Mouse (Mus musculus): ENCODE results near the gene Plekha6. TPM values are rescaled to one million over a fixed set of nuclear protein-coding genes. Genes with fewer than 3 reads are reported as not detected.
A peak's percentile ranks its signal among the peaks of the same experiment; 100 is the strongest.

Gene Plekha6
- polyA plus RNA-seq, 1 experiment from 2014 or later, result 4.0 TPM

DNA sequence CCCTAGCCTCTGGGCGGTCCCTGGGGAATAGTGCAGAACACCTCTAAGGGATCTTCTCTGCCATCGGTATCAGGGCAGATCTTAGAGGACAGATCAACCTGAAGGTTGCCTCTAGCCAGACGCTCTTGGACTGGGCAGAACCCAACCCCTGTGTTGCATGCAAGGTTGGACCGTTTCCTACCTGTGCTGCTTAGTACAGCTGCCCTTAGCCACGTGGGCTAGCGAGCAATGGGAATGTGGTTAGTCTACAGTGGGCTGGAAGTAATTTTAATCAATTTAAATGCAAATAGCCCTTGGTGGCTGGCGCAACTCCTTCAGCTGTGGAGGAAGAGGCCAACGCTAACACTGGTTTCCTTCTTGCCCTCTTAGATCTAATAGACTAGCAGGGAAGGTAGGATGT lies 6.2 kb downstream of the Plekha6 start:
- WGBS, result 64% methylated on average over 8 of the region's 8 CpGs
- peaks cover 37% of the 10 kb centered on the region for H3K27me3 ChIP-seq
- H3K4me3 ChIP-seq, result no peak overlapping the region
- peaks cover 5% of the 10 kb centered on the region; the same call in 1 of the 2 replicates for H3K4me1 ChIP-seq
- no peaks in the 10 kb centered on the region for H3K9me3 ChIP-seq
- no peaks in the 10 kb centered on the region for H3K36me3 ChIP-seq
- no peak overlapping the region for H3K27ac ChIP-seq
- no peak for ATAC-seq (ENCODE audit: insufficient number of reproducible peaks, insufficient read depth, low FRiP score, low TSS enrichment, low read depth)
- H3K4me2 ChIP-seq, result no peak overlapping the region
- H3K9ac ChIP-seq, result no peak overlapping the region

- no peak for ATAC-seq (ENCODE audit: insufficient number of reproducible peaks, insufficient read depth, low FRiP score, low TSS enrichment, low read depth)
- no peak overlapping the region for H3K27ac ChIP-seq
- peaks cover 5% of the 10 kb centered on the region; the same call in 1 of the 2 replicates for H3K4me1 ChIP-seq
- H3K9me3 ChIP-seq, result no peaks in the 10 kb centered on the region
- WGBS, result 86% methylated on average over 9 of the region's 9 CpGs
- no peak overlapping the region for H3K4me2 ChIP-seq
- no peak overlapping the region for H3K9ac ChIP-seq
- H3K36me3 ChIP-seq, result no peaks in the 10 kb centered on the region
- peaks cover 30% of the 10 kb centered on the region for H3K27me3 ChIP-seq
- no peak overlapping the region for H3K4me3 ChIP-seq
These were observed 7.3 kb downstream of the Plekha6 start for GRCm38 (mm10) chr1:133171357-133171756.

GRCm38 (mm10) chr1:133175150-133175549 lies 11.1 kb downstream of the Plekha6 start:
- no peaks in the 10 kb centered on the region for H3K36me3 ChIP-seq
- no peak overlapping the region for H3K4me2 ChIP-seq
- no peaks in the 10 kb centered on the region for H3K4me1 ChIP-seq
- H3K9me3 ChIP-seq, result no peaks in the 10 kb centered on the region
- H3K27ac ChIP-seq, result no peak overlapping the region
- no peak overlapping the region for H3K9ac ChIP-seq
- 67% methylated on average over 6 of the region's 6 CpGs for WGBS
- peaks cover 8% of the 10 kb centered on the region for H3K27me3 ChIP-seq
- ATAC-seq (ENCODE audit: insufficient number of reproducible peaks, insufficient read depth, low FRiP score, low TSS enrichment, low read depth), result no peak
- H3K4me3 ChIP-seq, result no peak overlapping the region

DNA sequence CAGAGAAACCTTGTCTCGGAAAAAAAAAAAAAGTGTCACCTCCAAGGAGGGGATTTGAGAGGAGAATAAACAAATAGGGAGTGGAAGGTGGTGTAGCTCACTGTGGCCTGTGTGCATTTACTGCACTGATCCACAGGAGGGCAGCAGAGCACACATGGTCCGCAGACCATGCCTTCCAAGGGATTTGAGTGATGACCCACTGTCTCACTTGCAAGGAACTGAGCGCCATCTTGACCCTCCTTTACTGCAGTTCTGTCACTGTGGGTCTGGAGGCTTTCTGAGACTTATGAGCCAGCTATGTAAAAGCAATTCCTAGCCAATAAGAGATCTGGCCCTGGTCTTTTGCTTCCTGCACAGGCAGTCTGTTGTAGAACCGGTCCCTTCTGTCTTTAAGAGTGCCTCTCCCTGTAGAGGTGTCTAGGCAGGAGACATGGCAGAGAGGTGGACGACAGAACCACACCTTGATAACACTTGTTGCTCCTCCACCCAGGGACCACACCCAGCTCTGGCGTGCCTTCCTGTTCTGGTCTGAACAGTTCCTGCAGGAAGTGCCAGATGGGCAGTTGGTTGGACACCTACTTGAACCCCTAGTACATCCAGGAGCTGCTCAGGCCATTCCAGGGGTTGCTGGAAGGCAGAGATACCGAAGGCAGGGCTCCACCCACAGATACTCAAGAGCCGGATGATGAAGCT lies 13.6 kb downstream of the Plekha6 start:
- Histone ChIP-seq H3K4me1 (peaks cover 15% of the 10 kb centered on the region), H3K4me2 (no peak overlapping the region), H3K27me3 (peaks cover 27% of the 10 kb centered on the region), H3K9me3 (no peaks in the 10 kb centered on the region), H3K36me3 (no peaks in the 10 kb centered on the region), H3K4me3 (no peak overlapping the region), H3K27ac (no peak overlapping the region), H3K9ac (no peak overlapping the region)
- 53% methylated on average over 8 of the region's 8 CpGs for WGBS
- no peak for ATAC-seq (ENCODE audit: insufficient number of reproducible peaks, insufficient read depth, low FRiP score, low TSS enrichment, low read depth)

DNA sequence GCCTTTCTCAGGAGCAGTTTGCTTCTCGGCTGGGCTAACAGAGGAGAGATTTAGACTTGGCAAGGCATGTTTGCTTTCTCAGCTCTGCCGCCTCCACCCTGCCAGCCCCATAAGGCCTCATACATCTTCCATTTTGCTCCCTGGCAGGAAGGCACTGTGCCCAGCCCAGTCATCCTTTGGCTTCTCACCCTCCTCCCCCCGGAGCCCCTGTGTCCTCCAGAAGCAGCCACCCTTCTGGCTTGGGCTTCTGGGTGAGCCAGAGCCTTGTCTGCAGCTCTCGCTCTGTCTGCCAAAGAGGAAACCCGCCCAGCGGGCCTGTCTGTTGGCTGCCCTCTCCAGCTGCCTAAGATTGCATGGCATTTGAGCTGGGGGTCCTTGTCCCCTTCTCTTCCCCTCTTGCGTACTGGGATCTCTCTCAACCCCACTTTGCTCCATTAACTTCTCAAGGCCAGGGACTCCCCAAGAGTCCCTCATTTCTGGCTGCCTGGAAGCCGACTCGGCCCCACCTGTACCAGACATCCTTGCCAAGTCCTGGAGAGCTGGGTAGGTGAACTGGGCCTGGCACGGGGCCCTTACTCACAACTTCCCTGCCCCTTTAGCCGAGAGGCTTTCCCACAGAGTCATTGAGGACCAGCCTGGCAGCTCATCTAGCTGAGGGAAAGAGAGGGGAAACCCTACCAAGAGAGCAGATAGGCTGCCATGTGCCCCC lies 14.9 kb downstream of the Plekha6 start:
- peaks cover 39% of the 10 kb centered on the region for H3K27me3 ChIP-seq
- H3K27ac ChIP-seq, result no peak overlapping the region
- ATAC-seq (ENCODE audit: insufficient number of reproducible peaks, insufficient read depth, low FRiP score, low TSS enrichment, low read depth), result no peak
- no peaks in the 10 kb centered on the region for H3K9me3 ChIP-seq
- no peaks in the 10 kb centered on the region for H3K36me3 ChIP-seq
- peaks cover 26% of the 10 kb centered on the region for H3K4me1 ChIP-seq
- 0 out of 2 replicates have a peak overlapping the region, but pooled peaks have one; percentile 16 for H3K9ac ChIP-seq
- H3K4me2 ChIP-seq, result no peak overlapping the region
- H3K4me3 ChIP-seq, result no peak overlapping the region
- WGBS, result 73% methylated on average over 11 of the region's 11 CpGs

GRCm38 (mm10) chr1:133181072-133182015 lies 17.3 kb downstream of the Plekha6 start:
- peak overlapping the region; percentile 91 for H3K4me2 ChIP-seq
- peaks cover 26% of the 10 kb centered on the region for H3K4me1 ChIP-seq
- H3K27me3 ChIP-seq, result peaks cover 39% of the 10 kb centered on the region
- H3K9ac ChIP-seq, result peak overlapping the region; percentile 58
- H3K4me3 ChIP-seq, result peak overlapping the region; percentile 49
- H3K9me3 ChIP-seq, result no peaks in the 10 kb centered on the region
- peak; percentile 43; the same call in 1 of the 2 replicates for ATAC-seq (ENCODE audit: insufficient number of reproducible peaks, insufficient read depth, low FRiP score, low TSS enrichment, low read depth)
- H3K27ac ChIP-seq, result peak overlapping the region; percentile 48; the same call in 1 of the 2 replicates
- H3K36me3 ChIP-seq, result no peaks in the 10 kb centered on the region
- under 1% methylated on average over 31 of the region's 31 CpGs for WGBS

DNA sequence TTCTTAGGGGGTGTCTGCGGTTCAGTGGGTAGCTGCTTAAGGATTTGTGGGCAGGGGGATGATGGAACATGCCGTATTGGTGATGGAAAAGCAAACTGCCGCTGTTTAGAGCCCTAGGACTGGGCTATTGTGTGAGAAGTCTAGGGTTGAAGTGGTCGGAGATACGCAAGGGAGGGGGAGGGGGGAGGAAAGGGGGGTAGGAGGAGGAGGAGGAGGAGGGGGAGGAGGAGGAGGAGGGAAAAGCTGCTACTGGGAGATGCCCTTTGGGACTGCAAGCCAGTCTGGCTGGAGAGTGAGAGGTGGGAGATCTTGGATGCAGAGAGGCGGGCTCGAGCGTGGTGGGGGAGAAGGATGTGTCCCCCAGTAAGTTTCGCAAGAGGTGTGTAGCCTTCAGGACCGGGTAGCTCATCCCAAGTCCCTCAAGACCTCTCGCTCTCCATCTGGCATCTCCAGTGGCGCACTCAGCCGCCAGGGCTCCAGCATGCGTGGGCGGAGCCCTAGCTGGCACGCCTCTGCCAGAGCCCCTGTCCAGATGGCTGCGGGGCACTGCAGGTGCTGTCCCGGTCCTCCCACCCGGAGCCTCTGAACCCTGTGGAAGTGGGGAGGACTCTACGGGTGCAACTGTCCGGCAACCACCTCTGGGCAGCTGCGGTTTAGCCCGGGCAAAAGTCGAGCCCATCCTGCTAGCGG lies 18.2 kb downstream of the Plekha6 start:
- ATAC-seq (ENCODE audit: insufficient number of reproducible peaks, insufficient read depth, low FRiP score, low TSS enrichment, low read depth), result peak; percentile 27; the same call in 1 of the 2 replicates
- H3K4me3 ChIP-seq, result peak overlapping the region; percentile 49
- under 1% methylated on average over 23 of the region's 25 CpGs for WGBS
- no peaks in the 10 kb centered on the region for H3K36me3 ChIP-seq
- peak overlapping the region; percentile 61 for H3K9ac ChIP-seq
- H3K9me3 ChIP-seq, result no peaks in the 10 kb centered on the region
- peaks cover 26% of the 10 kb centered on the region for H3K4me1 ChIP-seq
- H3K4me2 ChIP-seq, result peak overlapping the region; percentile 91
- H3K27ac ChIP-seq, result peak overlapping the region; percentile 48; the same call in 1 of the 2 replicates
- peaks cover 39% of the 10 kb centered on the region for H3K27me3 ChIP-seq

- Histone ChIP-seq H3K27ac (peak overlapping the region; percentile 23; the same call in 1 of the 2 replicates), H3K4me3 (peak overlapping the region; percentile 49), H3K4me1 (peaks cover 26% of the 10 kb centered on the region), H3K9ac (peak overlapping the region; percentile 61), H3K36me3 (no peaks in the 10 kb centered on the region), H3K4me2 (peak overlapping the region; percentile 91), H3K27me3 (peaks cover 39% of the 10 kb centered on the region), H3K9me3 (no peaks in the 10 kb centered on the region)
- 2% methylated on average over 16 of the region's 16 CpGs for WGBS
- ATAC-seq (ENCODE audit: insufficient number of reproducible peaks, insufficient read depth, low FRiP score, low TSS enrichment, low read depth), result no peak
These were observed 18.7 kb downstream of the Plekha6 start for GRCm38 (mm10) chr1:133182706-133183095.

GRCm38 (mm10) chr1:133183141-133183925 lies 19.3 kb downstream of the Plekha6 start:
- Histone ChIP-seq H3K27me3 (peaks cover 39% of the 10 kb centered on the region), H3K9ac (peak overlapping the region; percentile 61; the same call in 1 of the 2 replicates), H3K9me3 (no peaks in the 10 kb centered on the region), H3K4me3 (peak overlapping the region; percentile 49; the same call in 1 of the 2 replicates), H3K4me1 (peaks cover 32% of the 10 kb centered on the region), H3K36me3 (no peaks in the 10 kb centered on the region), H3K4me2 (peak overlapping the region; percentile 91), H3K27ac (no peak overlapping the region)
- no peak for ATAC-seq (ENCODE audit: insufficient number of reproducible peaks, insufficient read depth, low FRiP score, low TSS enrichment, low read depth)
- 25% methylated on average over 16 of the region's 16 CpGs for WGBS

GRCm38 (mm10) chr1:133187948-133188680 lies 24.1 kb downstream of the Plekha6 start:
- H3K9me3 ChIP-seq, result no peaks in the 10 kb centered on the region
- H3K4me3 ChIP-seq, result no peak overlapping the region
- H3K9ac ChIP-seq, result no peak overlapping the region
- ATAC-seq (ENCODE audit: insufficient number of reproducible peaks, insufficient read depth, low FRiP score, low TSS enrichment, low read depth), result no peak
- WGBS, result 23% methylated on average over 4 of the region's 4 CpGs
- peaks cover 16% of the 10 kb centered on the region for H3K4me1 ChIP-seq
- no peaks in the 10 kb centered on the region for H3K36me3 ChIP-seq
- H3K4me2 ChIP-seq, result no peak overlapping the region
- no peak overlapping the region for H3K27ac ChIP-seq
- peaks cover 7% of the 10 kb centered on the region for H3K27me3 ChIP-seq
